Mouse (Mus musculus) lung, adult 2 months (tissue): Measurements from ENCODE around the gene Nmrk1. TPM values are rescaled to one million over a fixed set of nuclear protein-coding genes. Genes with fewer than 3 reads are reported as not detected.
"Not testable (repeated sequence)": the region's sequence is repeated elsewhere in the genome, so short reads cannot be mapped to it uniquely, and the experiment has no call there.

Source experiments
- DNase-seq: peaks from one replicate; pipeline ENCODE4 v3.0.0; 2022
- H3K4me1 ChIP-seq: fragments of 200-500 bp; 2 replicates; pipeline ENCODE4 v1.6.1; 2011; ENCODE audit warnings: low read length; ENCODE audit not compliant: control insufficient read depth, insufficient read depth
- H3K4me3 ChIP-seq: fragments of 200-500 bp; replicated peaks from 2 replicates; pipeline ENCODE3; 2011; ENCODE audit warnings: low read depth, mild to moderate bottlenecking, control low read depth, low read length; ENCODE audit errors: extremely low read depth
- CTCF ChIP-seq: fragments of 200-500 bp; IDR thresholded peaks from 2 replicates; pipeline ENCODE4 v1.5.1; 2011; ENCODE audit warnings: mild to moderate bottlenecking, low read length, control low read depth; ENCODE audit not compliant: insufficient read depth
- POLR2A ChIP-seq: fragments of 200-500 bp; IDR thresholded peaks from 2 replicates; pipeline ENCODE4 v1.6.1; 2011; ENCODE audit warnings: low read depth, mild to moderate bottlenecking, control low read depth, low read length, borderline replicate concordance; ENCODE audit errors: extremely low read depth
- WGBS: fragments of 180-500 bp; shearing (Covaris S2); methylation state at CpG from one replicate; pipeline ENCODE4 v1.1.7; 2018; 5-methylcytosine and 5-hydroxymethylcytosine counted together
- polyA plus RNA-seq: library from polyadenylated mRNA; depleted of rRNA; stranded (reverse); fragments of >200 nt; gene quantifications from 2 replicates; pipeline ENCODE4 v1.2.3, GENCODE M21; 2012; rRNA removed

The Nmrk1 gene
- 3.0 and 4.7 TPM in 2 replicates for polyA plus RNA-seq

DNA sequence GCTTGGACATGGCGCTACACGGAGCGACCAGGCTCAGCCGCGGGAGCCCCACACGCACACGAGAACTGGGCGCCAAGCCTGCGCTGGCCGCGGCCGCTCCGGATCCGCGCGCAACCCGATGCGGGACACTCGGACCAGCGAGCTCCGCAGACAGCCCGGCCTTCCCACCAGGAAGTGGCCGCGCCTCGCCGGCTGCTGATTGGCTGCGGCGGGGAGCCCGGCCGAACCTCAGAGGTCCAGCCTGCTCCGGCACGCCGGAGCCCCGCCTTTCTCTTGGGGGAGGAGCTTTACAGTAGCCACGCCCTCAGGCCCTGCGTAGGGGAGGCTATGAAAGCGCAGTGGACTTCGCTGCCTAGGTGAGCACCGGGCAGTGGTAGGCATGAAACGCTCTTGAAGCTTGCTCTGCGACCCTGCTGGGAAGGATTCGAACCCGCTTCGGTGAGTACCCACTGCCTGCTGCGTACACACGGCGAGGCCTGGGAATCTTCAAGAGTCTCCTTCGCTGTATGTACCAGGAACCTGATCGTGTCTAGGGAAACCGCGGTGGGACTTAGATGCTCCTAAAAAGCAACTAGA lies at the start of gene Nmrk1, which contains the start of gene Ostf1:
Gene Nmrk1 (plus strand): TSS at position 307 of the 576 bp plus-strand sequence.
Gene Ostf1 (minus strand): TSS at position 180 of the 576 bp plus-strand sequence.
- peaks cover 9% of the 10 kb centered on the region; the same call in 1 of the 2 replicates for H3K4me1 ChIP-seq
- WGBS = 1% methylated on average over 51 of the region's 51 CpGs
- DNase-seq = peak; percentile 99
- peak; percentile 74 for TF ChIP-seq POLR2A
- TF ChIP-seq CTCF = no peak
- peak within 1 kb of the TSS; percentile 97 for H3K4me3 ChIP-seq

GRCm38 (mm10) chr19:18582226-18582625 lies 49.5 kb upstream of the Nmrk1 start:
- TF ChIP-seq CTCF = no peak
- TF ChIP-seq POLR2A = no peak
- Histone ChIP-seq H3K4me3 (no peak overlapping the region), H3K4me1 (peaks cover 4% of the 10 kb centered on the region)
- DNase-seq = no peak
- WGBS = 95% methylated on average over 9 of the region's 9 CpGs

GRCm38 (mm10) chr19:18582887-18583286 lies 48.9 kb upstream of the Nmrk1 start:
- H3K4me3 ChIP-seq = no peak overlapping the region
- DNase-seq = no peak
- WGBS = 61% methylated on average over 6 of the region's 6 CpGs
- TF ChIP-seq CTCF (no peak), POLR2A (no peak)
- peaks cover 4% of the 10 kb centered on the region for H3K4me1 ChIP-seq

- 97% methylated on average over 4 of the region's 4 CpGs for WGBS
- no peak for TF ChIP-seq POLR2A
- TF ChIP-seq CTCF = no peak
- DNase-seq = no peak
- peaks cover 4% of the 10 kb centered on the region for H3K4me1 ChIP-seq
- H3K4me3 ChIP-seq = no peak overlapping the region
These were observed 48.0 kb upstream of the Nmrk1 start for GRCm38 (mm10) chr19:18583706-18584105.

DNA sequence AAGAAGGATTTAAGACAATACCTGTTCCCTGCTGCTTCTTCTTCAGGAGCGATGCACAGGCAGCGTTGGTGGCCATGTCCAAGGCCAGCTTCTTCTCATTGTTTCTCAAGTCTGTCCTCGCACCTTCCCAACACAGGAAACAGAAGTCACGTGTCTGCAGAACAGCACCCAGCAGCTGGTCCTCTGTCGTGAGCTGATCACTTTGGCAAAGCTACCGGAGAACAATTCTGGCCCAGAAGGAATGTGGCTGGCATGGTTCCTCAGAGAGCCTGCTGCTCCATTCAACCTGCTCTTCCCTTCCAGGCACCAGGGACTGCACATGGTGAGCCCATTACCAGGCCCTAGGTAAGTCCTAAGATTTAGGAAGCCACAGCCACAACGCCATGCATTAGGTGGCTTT lies 47.1 kb upstream of the Nmrk1 start:
- peaks cover 4% of the 10 kb centered on the region for H3K4me1 ChIP-seq
- TF ChIP-seq POLR2A = no peak
- TF ChIP-seq CTCF = no peak
- DNase-seq = no peak
- WGBS = 78% methylated on average over 7 of the region's 7 CpGs
- H3K4me3 ChIP-seq = no peak overlapping the region

GRCm38 (mm10) chr19:18587118-18587517 lies 44.6 kb upstream of the Nmrk1 start:
- H3K4me3 ChIP-seq = no peak overlapping the region
- 72% methylated on average over 9 of the region's 9 CpGs for WGBS
- no peak for TF ChIP-seq CTCF
- TF ChIP-seq POLR2A = no peak
- H3K4me1 ChIP-seq = peaks cover 13% of the 10 kb centered on the region
- peak; percentile 27 for DNase-seq

GRCm38 (mm10) chr19:18588243-18588642 lies 43.5 kb upstream of the Nmrk1 start:
- WGBS = 89% methylated on average over 1 of the region's 1 CpGs

GRCm38 (mm10) chr19:18588801-18589200 lies 42.9 kb upstream of the Nmrk1 start:
- not testable (repeated sequence) for DNase-seq, H3K4me3 ChIP-seq
- 97% methylated on average over 10 of the region's 10 CpGs for WGBS
- H3K4me1 ChIP-seq = peaks cover 13% of the 10 kb centered on the region

More at GRCm38 (mm10) chr19:18588243-18588642, 43.5 kb upstream of the Nmrk1 start:
- DNase-seq = no peak
- Histone ChIP-seq H3K4me1 (peaks cover 13% of the 10 kb centered on the region), H3K4me3 (no peak overlapping the region)
- peak; percentile 27; the same call in 1 of the 2 replicates for TF ChIP-seq CTCF
- TF ChIP-seq POLR2A = no peak

- no peak for DNase-seq
- H3K4me1 ChIP-seq = peaks cover 13% of the 10 kb centered on the region
- no peak overlapping the region for H3K4me3 ChIP-seq
- TF ChIP-seq POLR2A = no peak
- no peak for TF ChIP-seq CTCF
- 76% methylated on average over 8 of the region's 8 CpGs for WGBS
These were observed 42.5 kb upstream of the Nmrk1 start for GRCm38 (mm10) chr19:18589276-18589675.

DNA sequence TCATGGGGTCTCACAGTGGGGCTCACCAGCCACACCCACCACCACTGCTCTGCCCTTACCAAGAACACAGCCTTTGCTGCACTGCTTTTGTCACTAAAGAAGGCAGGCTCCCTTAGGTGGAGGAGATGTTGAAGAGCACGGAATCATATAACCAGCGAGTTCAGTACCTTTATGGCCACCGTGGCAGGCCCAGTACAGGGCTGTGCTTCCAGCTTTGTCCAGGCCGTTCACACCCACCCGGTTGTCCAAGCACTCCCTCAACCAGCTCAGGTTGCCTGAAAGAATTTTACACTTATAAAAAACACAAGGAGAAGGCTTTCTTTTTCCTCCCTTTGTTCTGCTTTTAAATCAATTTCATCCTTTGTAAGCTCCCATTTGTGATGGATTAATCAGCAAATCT lies 41.5 kb upstream of the Nmrk1 start:
- 64% methylated on average over 5 of the region's 5 CpGs for WGBS
- Histone ChIP-seq H3K4me1 (peaks cover 18% of the 10 kb centered on the region), H3K4me3 (no peak overlapping the region)
- DNase-seq = no peak
- TF ChIP-seq POLR2A (no peak), CTCF (no peak)
